Mouse (Mus musculus): ENCODE measurements around the gene Cidec.

The Cidec gene

GRCm38 (mm10) chr6:113435664-113436205, at the start of gene Cidec:
Cidec (minus strand) TSS chr6:113435760.
- no peak for DNase-seq

GRCm38 (mm10) chr6:113483729-113484128, 48.2 kb upstream of the Cidec start:
- peak; percentile 56 to 65 for DNase-seq

GRCm38 (mm10) chr6:113483100-113483615, 47.6 kb upstream of the Cidec start, which contains the start of gene Creld1:
Creld1 (plus strand) TSS chr6:113483297.
- DNase-seq = peak; percentile 95 to 96

GRCm38 (mm10) chr6:113482477-113483099, 47.0 kb upstream of the Cidec start:
- peak; percentile 69 to 75 for DNase-seq

GRCm38 (mm10) chr6:113480555-113481373, 45.2 kb upstream of the Cidec start:
- DNase-seq = no peak

- no peak for DNase-seq
These were observed 43.3 kb upstream of the Cidec start for GRCm38 (mm10) chr6:113478906-113479305.

- DNase-seq = no peak
These were observed 41.8 kb upstream of the Cidec start for GRCm38 (mm10) chr6:113477353-113477752.

GRCm38 (mm10) chr6:113473715-113474114, 38.2 kb upstream of the Cidec start:
- DNase-seq = no peak

- DNase-seq = no peak
These were observed 37.7 kb upstream of the Cidec start for GRCm38 (mm10) chr6:113473246-113473645.

- DNase-seq = no peak
These were observed 36.5 kb upstream of the Cidec start for GRCm38 (mm10) chr6:113472061-113472460.

GRCm38 (mm10) chr6:113471297-113471936, 35.9 kb upstream of the Cidec start, which contains the start of gene Il17rc:
Il17rc (plus strand) TSS chr6:113471427.
- DNase-seq = no peak

GRCm38 (mm10) chr6:113469432-113469831, 33.9 kb upstream of the Cidec start:
- peak; percentile 86 to 93 for DNase-seq

GRCm38 (mm10) chr6:113469021-113469420, 33.5 kb upstream of the Cidec start:
- DNase-seq = peak; percentile 77 to 87

- no peak for DNase-seq
These were observed 33.0 kb upstream of the Cidec start for GRCm38 (mm10) chr6:113468512-113468911.

- DNase-seq = peak; percentile 65 to 75
These were observed 30.0 kb upstream of the Cidec start for GRCm38 (mm10) chr6:113465602-113466001.

- no peak for DNase-seq
These were observed 28.5 kb upstream of the Cidec start for GRCm38 (mm10) chr6:113464040-113464439.

- peak; percentile 53 to 56 for DNase-seq
These were observed 23.1 kb upstream of the Cidec start for GRCm38 (mm10) chr6:113458635-113459034.

GRCm38 (mm10) chr6:113457952-113458534, 22.5 kb upstream of the Cidec start, which contains the start of gene Il17re:
Il17re (plus strand) TSS chr6:113458484.
- DNase-seq = no peak

- DNase-seq = no peak
These were observed 19.4 kb upstream of the Cidec start for GRCm38 (mm10) chr6:113455007-113455406.

GRCm38 (mm10) chr6:113451839-113452238, 16.3 kb upstream of the Cidec start:
- DNase-seq = peak; percentile 37 to 69

GRCm38 (mm10) chr6:113447639-113448038, 12.1 kb upstream of the Cidec start:
- DNase-seq = peak; percentile 61 to 71

GRCm38 (mm10) chr6:113444207-113444965, 8.8 kb upstream of the Cidec start:
- no peak for DNase-seq
